Mouse (Mus musculus) c-Kit-positive CD71-positive TER-119-positive erythroid progenitor cells, embryonic 14.5 days (primary cell): ENCODE results near the gene Fcho2.
A peak's percentile ranks its signal among the peaks of the same experiment; 100 is the strongest.
"Not testable (repeated sequence)": the region's sequence is repeated elsewhere in the genome, so short reads cannot be mapped to it uniquely, and the experiment has no call there.

Source experiments
- DNase-seq: peaks from one replicate; pipeline ENCODE4 v3.0.0-alpha.2; 2013; ENCODE audit warnings: low spot score

Gene Fcho2

DNA sequence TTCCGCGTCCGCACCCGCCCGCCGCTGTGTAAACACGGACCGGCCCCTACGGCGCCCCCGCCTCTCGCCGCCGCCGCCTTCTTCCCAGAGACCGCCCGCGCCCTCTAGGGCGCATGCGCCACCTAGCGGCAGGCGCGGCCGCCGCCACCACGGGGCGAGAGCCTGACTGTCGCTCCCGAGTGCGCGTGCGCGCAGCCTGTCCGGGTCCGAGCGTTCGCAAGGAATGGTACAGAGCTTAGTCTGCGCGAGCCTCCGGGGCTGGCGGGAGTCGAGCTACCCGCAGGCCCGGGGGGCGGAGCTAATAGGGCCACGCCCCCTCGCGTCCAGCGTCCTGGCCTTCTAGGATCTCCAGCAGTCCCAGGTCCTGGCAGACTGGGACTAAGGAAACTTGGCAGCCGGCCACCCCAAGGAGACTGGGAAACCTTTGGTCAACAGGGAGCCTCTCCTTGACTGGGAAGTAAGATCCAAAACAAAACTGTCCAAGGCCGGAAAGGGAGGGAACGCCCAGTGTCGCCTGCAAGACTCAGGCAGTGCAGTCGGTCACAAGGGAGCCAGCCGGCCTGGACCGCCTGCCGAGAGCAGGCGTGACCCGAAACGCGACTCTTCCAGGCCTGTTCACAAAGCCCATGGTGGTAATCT is at the start of gene Fcho2:
Fcho2 (minus strand) TSS at position 303 of the 639 bp plus-strand sequence.
- DNase-seq = peak; percentile 95

DNA sequence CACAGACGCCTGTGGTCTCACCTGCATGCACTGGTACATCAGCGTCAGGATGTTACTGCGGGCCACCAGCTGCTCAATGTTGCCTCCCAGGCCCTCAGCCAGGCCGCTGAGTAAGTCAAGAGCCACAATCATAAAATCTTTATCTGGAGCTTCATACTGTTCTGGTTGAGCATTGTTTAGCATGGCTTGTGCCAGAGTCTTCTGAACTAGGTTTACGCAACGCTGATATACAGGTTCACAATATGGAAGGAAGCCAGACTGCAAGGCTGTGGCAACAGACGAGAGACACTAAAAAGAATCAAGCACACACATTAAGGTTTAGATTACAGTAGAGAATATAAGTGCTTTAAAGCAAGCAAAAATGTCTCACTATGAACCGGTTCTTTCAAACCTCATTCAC is 40.0 kb upstream of the Fcho2 start:
- DNase-seq = no peak

DNA sequence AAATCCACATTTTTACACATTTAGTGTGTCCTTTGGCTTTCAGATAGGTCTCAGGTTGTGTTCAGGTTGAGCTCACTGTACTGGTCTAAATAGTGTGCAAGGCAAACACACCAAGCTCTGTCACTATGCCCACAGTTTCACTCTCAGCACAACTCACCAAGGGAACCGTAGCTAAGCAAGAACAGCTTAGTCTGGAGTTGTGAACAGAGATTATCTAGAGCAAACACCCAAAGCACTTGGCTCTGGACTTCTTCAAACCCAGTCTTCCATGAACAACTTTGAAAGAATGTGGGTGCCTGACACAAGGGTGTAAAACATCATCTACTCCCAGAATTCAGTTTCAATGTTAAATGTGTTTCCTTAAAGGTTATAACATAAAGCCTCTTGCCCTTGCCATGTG is 30.5 kb upstream of the Fcho2 start:
- DNase-seq = no peak

DNA sequence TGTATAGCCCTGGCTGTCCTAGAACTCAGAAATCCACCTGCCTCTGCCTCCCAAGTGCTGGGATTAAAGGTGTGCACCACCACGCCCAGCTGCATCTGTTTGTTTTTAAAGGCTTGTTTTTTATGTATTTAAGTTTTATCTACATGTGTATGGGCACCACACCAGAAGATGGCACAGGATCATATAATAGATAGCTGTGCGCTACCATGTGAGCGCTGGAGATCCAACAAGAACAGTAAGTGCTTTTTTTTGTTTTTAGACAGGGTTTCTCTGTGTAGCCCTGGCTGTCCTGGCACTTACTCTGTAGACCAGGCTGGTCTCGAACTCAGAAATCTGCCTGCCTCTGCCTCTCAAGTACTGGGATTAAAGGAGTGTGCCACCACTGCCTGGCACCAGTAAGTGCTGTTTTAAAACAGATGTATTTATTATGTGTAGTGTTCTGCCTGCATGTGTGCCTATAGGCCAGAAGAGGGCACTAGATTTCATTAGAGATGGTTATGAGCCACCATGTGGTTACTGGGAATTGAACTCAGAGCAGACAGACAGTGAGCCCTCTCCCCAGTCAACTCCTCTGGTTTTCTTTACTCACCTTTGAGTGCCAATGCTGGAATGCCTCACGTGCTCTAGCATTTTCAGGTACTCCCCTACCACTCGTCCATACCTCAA is 21.3 kb upstream of the Fcho2 start:
- peak; percentile 34 for DNase-seq

DNA sequence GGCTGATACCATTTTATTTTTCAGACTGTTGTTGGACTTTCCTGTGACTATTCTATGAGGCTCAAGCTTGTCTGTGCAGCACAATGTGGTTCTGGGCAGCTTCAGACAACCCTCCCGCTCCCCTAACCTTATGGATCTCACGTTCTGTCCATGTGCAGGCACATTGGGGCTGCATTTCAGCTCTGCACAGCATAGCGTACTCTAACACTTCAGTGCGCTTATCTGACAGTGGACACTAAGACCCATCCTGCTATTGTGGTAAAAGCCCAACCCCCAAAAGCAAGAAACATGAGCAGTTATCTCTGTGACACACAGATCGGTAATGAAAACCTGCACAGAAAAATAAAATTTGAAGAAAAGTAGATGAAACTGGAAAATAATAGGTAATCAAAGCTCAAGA is 20.5 kb upstream of the Fcho2 start:
- no peak for DNase-seq

DNA sequence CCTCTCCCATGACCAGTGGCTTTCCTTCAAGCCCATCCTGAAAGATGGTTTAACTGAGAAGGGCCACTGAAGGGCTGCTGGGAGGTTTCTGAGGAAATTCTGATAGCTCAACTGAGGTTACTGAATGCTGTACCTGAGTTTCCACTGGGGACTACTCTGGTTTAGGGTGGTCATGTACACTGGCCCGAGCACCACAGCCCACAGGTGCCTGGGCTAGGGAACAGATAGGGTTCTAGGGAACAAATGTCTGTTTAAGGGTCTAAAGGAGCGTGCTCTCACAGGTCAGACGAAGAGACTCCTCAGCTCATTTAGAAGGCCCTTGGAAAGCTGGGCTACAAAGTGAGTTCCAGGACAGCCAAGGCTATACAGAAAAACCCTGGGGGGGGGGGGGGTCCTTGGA is 19.5 kb upstream of the Fcho2 start:
- no peak for DNase-seq

DNA sequence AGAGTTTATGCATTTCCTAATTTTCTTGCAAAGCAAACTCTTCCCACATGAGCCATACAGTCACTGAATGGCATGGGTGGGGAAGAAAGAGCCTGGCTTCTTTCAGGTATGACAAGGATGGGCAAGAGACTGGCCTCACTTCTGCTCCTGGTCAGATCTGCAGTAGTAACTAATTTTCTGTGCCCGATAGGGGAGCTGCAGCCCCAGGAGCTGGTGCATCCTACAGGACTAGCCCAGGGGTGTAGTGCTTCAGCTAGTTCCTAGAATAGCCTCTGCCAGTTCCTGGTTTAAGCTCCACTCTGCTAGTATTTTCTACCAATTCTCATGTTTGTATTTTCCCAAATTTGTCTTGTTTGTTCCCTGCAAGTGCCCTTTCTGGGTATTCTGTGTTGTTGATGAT is 18.9 kb upstream of the Fcho2 start:
- DNase-seq = no peak

DNA sequence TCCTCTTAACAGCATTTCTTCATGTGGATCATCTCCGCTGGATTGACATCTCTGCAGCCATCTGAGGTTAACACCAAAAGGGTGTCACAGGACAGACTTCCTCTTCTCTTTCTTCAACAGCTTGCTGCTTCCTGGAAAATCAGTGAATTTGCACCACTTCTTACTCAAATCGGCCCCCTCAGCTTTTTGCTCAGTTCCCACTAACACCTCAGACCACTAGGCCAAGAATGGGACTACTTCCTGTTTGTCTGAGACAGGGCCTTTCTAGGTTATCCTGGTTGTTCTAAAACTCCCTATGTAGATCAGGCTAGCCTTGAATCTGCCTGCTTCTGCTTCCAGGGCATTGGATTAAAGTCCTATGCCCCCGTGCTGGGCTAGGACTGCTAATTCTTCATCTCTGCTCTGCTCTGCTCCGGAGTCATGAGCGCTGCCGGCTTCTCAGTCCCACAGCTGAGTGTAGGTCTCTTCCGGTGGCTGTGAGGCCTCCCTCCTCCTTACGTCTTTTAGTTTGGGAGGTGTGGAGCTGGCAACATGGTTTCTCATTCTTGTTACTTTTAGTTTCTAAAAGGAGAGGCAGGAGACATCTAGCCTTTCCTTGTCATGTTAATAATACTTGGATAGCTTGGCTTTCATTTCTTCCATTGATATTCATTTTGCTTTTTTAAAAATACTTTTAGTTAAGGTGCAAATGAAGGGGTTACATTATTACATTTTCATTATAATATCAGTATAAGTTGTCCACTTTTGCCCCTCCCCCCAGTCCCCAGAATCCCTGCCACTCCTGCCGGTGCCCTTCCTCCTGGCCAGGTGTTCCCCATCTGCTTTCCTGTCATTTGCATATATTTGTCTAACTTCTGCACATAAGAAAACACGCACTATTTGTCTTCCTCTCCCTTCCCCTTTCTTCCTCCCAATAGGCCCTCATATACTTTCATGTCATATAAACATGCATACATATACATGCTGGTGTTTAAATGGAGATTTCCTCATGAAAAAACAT is 17.5 kb upstream of the Fcho2 start:
- DNase-seq = no peak

DNA sequence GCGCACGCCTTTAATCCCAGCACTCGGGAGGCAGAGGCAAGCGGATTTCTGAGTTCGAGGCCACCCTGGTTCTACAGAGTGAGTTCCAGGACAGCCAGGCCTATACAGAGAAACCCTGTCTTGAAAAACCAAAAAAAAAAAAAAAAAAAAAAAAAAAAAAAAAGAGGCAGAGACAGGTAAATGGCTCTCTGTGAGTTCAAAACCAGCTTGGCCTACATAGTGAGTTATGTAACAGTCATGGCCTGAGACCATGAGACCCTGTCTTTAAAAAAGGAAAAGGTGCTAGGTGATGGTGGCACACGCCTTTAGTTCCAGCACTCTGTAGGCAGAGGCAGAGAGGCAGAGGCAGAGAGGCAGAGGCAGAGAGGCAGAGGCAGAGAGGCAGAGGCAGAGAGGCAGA is 13.8 kb upstream of the Fcho2 start:
- DNase-seq = not testable (repeated sequence)

DNA sequence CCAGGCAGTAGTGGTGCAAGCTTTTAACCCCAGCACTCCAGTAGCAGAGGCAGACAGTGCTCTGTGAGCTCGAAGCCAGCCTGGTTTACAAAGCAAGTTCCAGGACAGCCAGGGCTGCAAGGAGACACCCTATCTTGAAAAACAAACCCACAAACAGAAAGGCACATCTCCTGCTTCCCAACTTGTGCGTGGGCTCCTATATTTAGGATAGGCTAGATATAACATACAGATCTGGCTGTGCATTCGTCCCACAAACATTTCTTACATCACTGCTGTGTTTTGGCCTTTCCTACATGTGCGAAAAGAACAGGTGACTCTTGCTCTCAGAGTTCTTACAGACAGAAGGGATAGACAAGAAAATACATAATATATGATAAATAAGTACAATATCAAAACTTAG is 10.3 kb upstream of the Fcho2 start:
- no peak for DNase-seq

DNA sequence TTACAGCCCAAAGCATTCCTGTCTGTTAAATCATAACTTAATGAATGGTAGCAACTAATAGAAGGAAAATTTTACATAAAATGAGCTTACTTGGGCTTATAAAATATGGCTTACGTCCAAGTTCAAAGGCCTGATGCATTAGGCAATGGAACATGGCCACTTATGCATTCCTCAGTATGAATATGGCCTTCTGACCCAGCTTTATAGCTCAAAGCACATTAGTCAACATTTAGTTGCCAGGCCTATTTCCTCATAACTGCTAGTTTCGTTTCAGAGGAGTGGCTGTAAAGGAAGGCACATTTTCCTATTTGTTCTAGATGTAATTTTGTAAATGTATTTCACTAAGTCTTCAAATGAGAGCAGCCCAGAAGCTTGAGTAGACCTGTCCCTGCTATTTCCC is 3.8 kb upstream of the Fcho2 start:
- no peak for DNase-seq

DNA sequence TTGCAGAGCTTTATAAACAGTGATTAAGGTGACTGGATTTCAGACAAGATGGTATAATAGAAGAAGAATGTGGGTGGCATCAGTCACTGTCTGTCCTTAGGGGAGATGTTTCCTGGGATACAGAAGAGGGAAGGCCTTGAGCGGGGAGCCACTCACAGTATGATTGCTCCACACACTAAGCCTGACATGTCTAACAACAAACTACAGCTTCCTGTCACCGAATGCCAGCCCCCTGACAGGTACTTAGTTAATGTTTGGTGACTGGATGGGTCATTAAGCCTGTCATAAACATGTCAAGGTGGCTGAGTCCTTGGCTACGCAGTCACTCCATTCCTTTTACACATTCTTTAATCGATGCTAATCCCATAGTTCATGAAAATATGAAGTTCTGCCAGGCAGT is 3.0 kb upstream of the Fcho2 start:
- no peak for DNase-seq

DNA sequence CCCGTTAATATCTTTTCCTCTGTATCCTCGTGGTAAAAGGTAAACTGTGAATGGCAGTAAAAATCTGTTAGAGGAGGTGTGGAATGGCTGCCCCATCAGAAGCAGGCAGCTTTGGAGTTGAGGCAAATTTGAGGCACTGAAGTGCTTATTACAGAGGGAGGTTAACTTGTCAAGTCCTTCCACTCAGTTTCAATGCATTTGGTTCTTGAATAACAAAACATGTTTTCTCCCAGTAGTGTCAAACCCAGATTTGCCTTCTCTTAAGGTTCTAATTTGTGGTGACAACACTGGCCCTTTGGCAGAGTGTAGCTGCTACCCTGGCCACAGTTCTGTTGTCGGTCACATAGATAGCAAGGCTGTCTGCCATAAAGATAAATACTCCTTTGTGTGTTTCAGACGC is 2.5 kb upstream of the Fcho2 start:
- no peak for DNase-seq

DNA sequence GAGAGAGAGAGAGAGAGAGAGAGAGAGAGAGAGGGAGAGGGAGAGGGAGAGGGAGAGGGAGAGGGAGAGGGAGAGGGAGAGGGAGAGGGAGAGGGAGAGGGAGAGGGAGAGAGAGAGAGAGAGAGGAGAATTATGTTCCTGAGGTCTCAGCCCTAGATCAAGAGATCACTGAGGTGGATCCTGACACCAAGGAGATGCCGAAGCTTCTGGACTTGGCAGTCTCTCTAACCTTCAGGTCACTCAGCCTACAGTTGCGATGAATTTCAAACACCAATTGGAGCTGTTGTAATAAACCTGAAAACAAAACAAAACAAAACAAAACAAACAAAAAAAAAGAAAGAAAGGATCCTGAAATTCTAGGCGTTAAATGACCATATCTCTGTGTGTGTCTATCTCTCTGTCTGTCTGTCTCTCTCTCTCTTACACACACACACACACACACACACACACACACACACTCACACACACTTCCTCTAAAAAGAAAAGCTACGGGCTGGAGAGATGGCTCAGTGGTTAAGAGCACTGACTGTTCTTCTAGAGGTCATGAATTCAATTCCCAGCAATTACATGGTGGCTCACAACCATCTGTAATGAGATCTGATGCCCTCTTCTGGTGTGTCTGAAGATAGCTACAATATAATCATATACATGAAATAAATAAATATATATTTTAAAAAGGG is 1.9 kb upstream of the Fcho2 start:
- not testable (repeated sequence) for DNase-seq

DNA sequence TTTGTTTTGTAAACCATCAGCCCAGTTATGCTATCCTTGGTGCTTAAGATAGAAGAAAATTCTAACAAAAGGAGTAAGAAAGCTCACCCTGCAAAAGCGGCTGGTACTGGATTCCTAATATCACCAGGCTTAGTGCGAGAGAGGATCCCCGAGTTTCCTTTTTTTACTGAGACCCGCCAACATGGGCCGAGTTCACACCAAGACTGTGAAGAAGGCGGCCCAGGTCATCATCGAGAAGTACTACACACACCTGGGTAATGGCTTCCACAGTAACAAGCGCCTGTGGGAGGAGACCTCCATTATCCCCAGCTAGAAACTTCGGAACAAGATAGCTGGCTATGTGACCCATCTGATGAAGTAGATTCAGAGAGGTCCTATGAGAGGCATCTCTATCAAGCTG is 1.3 kb upstream of the Fcho2 start:
- DNase-seq = no peak

DNA sequence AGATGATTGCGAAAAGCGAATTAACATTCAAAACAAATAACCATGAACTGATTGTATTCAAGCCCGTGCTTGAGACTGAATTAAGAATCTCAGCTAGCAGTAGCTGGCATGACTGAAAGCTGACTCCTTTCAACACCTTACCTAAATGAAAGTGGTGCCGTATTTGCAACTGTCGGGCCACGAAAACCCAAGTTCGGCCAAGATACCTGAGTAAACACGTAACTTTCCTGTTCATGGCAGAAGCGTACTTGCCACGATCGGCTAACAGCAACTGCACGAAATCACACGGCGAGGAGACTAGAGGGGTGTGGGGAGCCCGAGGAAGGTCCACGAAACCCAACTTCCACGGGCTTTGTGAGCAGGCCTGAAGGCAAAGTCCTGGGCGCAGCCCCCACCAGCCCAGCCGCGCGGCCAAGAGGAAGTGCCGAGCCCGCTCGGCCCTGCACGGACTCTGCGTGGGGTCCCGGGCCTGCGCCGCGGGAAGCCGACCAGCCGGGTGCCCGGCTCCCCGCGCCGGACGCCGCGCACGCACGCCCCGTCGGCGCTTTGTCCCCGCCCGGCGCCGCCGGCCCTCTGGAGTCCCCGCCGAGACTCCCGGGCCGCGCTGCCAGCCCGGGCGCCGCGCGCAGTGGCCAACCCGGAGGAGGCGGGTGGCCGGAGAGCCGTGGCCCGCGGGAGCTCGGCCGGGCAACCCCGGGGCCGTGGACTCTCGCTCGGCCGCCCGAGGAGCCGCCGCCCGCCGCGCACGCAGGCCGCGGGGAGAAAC is 791 bp downstream of the Fcho2 start:
- peak; percentile 40 for DNase-seq

DNA sequence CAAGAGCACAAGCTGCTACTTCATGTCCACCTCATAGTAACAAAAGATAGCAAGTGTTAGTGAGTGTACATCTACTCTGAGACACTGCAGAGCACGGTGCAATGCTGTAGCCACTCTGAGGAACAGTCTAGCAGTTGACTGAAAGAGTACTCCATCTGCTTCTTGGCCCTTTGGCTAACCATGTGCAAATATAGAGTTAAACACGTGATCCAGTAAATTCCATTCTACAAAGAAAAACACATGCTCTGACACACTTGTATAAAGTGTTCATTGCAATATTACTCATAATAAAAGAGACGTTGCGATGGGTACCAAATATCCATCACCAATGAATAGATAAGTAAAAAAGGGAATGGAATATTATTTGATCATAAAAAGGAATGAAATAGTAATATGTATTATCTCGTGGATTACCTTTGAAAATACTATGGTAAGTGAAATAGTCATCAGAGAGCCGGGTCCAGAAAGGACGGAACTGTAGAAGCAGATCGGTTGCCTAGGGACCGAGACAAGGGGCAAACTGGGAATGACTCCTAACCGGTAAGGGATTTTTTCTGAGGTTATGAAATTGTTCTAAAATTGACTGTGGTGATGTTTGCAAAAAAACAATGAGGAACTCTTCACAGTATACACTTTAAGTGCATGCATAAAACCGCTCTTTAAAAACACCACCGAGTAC is 1.5 kb downstream of the Fcho2 start:
- peak; percentile 25 for DNase-seq

DNA sequence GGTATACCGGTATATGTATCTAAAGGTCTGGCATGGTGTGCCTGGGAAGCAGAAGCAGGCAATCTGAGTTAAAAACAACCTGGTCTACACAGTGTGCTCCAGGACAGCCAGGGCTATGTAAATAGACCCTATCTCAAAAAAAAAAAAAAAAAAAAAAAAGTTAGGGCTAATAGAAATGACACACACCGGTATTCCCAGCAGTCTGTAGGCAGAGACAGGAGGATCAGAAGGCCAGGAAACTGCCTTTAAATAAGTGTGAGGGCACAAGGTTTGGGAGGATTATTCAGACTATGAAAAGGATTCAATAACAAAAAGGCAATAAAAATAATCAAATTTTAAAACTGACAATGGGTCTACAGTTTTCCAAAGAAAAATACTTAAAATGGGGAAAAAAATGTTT is 2.1 kb downstream of the Fcho2 start:
- no peak for DNase-seq

DNA sequence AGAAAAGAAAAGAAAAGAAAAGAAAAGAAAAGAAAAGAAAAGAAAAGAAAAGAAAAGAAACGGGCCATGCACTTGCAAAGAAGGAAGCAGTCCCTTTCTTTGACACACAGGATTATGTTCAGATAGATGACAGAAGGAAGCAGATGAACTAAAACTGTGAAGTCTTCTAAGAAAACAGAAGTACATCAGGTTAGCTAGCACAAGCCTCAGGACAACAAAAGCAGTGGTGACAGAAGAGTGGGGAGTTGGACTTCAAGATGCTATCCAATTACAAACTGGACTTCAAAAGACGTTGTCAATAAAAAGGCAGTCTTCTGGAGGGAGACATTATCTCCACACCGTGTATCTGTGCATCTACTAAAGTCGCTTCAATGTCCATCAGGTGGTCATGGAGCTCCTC is 3.0 kb downstream of the Fcho2 start:
- DNase-seq = no peak

DNA sequence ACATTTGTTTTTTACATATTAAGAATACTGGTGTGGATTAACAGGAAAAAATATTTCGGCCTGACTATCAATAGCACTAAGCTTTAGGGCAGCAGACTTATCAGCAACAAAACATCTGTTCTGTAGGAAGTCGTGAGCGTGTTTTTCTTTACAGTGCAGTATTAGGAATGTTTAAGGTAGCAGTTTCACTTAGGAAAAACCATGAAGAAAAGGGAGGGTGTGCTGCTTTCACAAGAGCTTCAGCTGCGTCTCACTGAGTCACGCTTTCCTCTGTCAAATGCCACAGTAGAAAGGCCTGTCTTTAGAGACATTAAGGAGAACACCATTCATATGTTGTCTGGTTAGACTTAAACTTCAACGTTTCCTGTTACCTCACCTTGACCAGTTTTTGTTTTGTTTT is 5.1 kb downstream of the Fcho2 start:
- peak; percentile 82 for DNase-seq

DNA sequence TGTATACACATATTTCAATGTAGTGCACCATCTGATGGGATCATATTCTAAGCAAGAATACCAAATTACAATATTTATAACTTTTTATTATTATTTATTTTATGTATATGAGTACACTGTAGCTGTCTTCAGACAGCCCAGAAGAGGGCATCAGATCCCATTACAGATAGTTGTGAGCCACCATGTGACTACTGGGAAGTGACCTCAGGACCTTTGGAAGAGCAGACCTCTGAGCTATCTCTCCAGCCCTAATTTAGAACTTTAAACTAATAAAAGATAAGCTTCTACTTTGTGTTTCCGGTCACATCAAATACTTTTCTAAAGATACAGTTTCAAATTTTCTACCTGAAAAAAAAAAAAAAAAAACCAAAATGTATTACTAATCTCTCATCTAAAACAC is 6.2 kb downstream of the Fcho2 start:
- no peak for DNase-seq
